Mouse (Mus musculus): ENCODE measurements around the gene Tnks2.

GRCm38 (mm10) chr19:36827650-36828049 lies 6.4 kb upstream of the Tnks2 start:
- no peak for TF ChIP-seq UBTF (IDR thresholded peaks at IDR 0.05; ENCODE audit: low read depth, low read length)
- no peak for TF ChIP-seq USF1 (IDR thresholded peaks at IDR 0.05; ENCODE audit: low read depth, low read length)
- no peak for TF ChIP-seq MAX (IDR thresholded peaks at IDR 0.05; ENCODE audit: low read length)
- no peak for TF ChIP-seq NELFE (IDR thresholded peaks at IDR 0.05; ENCODE audit: low read depth, low read length)
- TF ChIP-seq EP300 (IDR thresholded peaks at IDR 0.05; ENCODE audit: low read length) = no peak
- TF ChIP-seq CTCF (conservative IDR thresholded peaks at IDR 0.05 in 1 of 2, IDR thresholded peaks at IDR 0.05 in 1 of 2; ENCODE audit: low read depth in 2 of 2, low read length in 2 of 2) = no peak
- no peak for TF ChIP-seq TCF12 (IDR thresholded peaks at IDR 0.05; ENCODE audit: low read depth, low read length)
- no peak for TF ChIP-seq RCOR1 (conservative IDR thresholded peaks at IDR 0.05; ENCODE audit: low read depth, low read length)
- TF ChIP-seq POLR2A (IDR thresholded peaks at IDR 0.05; ENCODE audit: low read depth, low read length) = no peak
- TF ChIP-seq BHLHE40 (IDR thresholded peaks at IDR 0.05; ENCODE audit: low read depth, low read length) = no peak
- TF ChIP-seq MYC (IDR thresholded peaks at IDR 0.05; ENCODE audit: low read depth, low read length) = no peak
- TF ChIP-seq ZKSCAN1 (IDR thresholded peaks at IDR 0.05; ENCODE audit: borderline replicate concordance, low read depth, low read length) = no peak
- no peak for TF ChIP-seq MXI1 (IDR thresholded peaks at IDR 0.05; ENCODE audit: low read depth, low read length)
